Mouse (Mus musculus) kidney, adult 2 months (tissue): ENCODE measurements at regions not wholly inside any gene's neighbourhood (a gene's known extent, or its start where the extent isn't known, plus 50 kb on each side); places are given as distances from the start of the nearest gene placed in this dataset.

ENCODE experiments used
- CTCF ChIP-seq: fragments of 200-500 bp; conservative IDR thresholded peaks from 2 replicates; pipeline ENCODE4 v1.5.1; 2011; ENCODE audit warnings: low read depth, mild to moderate bottlenecking, control low read depth, low read length, moderate library complexity, mixed read lengths; ENCODE audit not compliant: insufficient read depth, insufficient read length
- POLR2A ChIP-seq: fragments of 200-500 bp; IDR thresholded peaks from one replicate; pipeline ENCODE4 v1.6.1; 2011; ENCODE audit warnings: low read depth, low read length, control low read depth

DNA sequence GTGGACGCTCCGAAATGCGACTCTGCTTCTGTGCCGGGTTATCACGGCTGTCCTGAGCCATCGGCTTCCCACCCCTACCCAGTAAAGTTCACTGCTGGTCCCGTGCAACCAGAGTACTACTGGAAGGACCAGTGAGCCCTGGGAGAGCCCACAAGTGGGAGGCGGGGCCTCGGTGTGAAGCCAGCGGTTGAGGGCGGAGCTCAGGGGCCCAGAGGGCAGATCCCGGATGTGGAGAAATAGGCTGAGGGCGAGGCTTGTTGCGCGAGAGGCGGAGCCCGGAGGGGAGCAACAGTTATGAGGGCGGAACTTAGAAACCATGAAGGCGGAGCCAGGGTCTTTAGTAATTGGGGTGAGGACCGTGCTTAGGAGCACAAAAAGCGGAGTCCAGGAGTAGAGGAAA, 107.1 kb downstream of the Gm21738 start:
- no peak for TF ChIP-seq CTCF
- no peak for TF ChIP-seq POLR2A
